Mouse (Mus musculus) lung, postnatal 10 days (tissue): Measurements from ENCODE around the gene Dffa.
A peak's percentile ranks its signal among the peaks of the same experiment; 100 is the strongest.
"Not testable (repeated sequence)": the region's sequence is repeated elsewhere in the genome, so short reads cannot be mapped to it uniquely, and the experiment has no call there.

Experiments
- DNase-seq: peaks from one replicate; pipeline ENCODE4 v3.0.0; 2021

The Dffa gene

GRCm38 (mm10) chr4:149099369-149100017, 4.5 kb upstream of the Dffa start, which contains the start of gene Pex14:
Gene Pex14 (minus strand): TSS chr4:149099876.
- DNase-seq = peak; percentile 96

DNA sequence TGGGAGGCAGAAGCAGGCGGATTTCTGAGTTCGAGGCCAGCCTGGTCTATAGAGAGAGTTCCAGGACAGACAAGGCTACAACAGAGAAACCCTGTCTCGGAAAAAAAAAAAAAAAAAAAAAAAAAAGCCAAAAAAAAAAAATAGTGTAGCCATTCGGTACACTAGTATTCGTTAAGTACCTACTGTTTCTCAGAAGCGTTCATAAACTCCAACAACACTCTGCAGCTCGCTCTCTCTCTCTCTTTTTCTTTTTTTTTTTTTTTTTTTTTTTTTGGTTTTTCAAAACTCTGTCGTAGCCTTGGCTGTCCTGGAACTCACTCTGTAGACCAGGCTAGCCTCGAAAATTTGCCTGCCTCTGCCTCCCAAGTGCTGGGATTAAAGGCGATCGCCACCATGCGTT, 3.5 kb upstream of the Dffa start:
- DNase-seq = not testable (repeated sequence)

GRCm38 (mm10) chr4:149101456-149101855, 2.5 kb upstream of the Dffa start:
- no peak for DNase-seq

DNA sequence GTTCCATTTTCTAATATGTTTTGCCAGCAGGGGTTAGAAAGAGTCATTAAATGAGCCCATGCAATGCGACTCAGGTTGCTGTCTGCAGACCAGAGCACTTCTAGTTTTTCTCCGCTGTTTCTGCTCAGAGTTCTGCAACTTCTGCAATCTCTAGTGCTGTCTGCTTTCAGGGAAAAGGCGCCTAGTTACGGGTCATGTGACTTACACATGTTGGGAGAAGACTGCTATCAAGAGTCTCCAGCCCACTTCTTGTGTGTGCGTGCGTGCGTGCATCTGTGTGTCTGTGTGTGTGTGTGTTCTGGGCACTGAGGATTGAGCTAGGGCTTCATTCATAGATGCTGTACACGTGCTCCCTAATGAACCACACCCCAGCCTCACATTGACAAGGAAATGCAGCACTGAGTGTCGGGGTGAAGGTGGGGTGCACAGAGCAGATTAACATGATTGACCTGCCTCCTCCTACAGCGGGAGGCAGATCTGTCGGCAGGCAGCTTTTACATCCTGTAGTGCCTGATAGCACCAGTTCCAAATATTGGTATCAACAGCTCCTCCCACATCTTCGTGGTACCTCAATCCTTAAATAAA, 16.1 kb downstream of the Dffa start:
- DNase-seq = not testable (repeated sequence)

DNA sequence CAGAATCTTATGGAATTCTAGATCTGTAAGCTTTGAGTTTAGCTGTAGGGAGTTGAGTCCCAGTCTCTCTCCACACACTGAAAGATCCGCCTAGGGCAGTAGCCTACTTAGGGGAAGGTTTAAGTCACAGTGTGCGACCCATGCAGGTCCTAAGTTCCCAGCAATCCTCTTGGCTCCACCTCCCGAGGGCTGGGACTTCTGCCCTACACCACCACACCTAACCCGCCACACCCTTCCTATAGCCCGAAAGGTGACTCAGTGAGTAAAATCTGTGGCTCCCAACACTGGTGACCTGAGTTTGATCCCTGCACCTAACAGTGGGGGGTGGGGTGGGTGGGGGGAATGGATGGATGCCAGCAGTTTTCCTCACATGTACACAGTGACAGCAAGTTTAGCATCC, 19.5 kb downstream of the Dffa start:
- DNase-seq = no peak

DNA sequence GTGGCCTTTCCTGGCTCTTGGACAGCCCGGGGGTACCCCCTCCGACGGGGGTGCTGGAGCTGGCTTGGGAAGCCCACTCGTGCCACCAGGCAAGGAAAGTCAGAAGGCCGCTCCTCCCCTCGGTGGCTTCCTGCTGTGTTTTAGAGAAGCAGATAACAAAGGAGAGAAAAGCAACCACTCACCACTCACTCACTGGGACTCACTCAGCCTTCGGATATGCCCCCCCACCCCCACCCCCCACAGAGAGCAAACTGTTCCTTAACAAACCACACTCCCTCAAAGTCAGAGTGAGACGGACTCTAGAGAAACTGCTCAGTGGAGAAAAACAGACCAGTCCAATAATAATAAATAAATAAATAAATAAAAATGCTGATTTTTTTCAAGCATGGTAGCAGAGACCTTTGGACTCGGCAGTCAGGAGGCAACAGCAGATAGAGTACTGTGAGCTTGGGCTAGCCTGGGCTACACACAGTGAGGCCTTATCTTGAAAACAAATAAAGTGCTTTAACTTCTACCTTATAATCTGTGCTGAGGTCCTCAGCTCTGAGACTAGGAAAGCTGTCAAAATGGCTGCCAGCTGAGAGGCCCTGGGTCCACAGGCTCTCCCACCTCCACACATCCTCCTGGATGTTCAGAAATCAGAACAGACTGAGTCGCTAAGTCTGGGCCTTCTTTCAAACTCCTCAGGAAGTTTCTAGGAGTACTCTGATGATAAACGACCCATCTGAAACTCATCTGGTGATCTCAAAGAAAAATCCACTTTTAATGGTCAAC, 21.6 kb downstream of the Dffa start:
- DNase-seq = no peak

GRCm38 (mm10) chr4:149126115-149126509, 22.2 kb downstream of the Dffa start:
- DNase-seq = no peak

- DNase-seq = no peak
Observed at GRCm38 (mm10) chr4:149126663-149127062, 22.7 kb downstream of the Dffa start, which contains the start of gene Cort. Gene Cort (minus strand): TSS chr4:149126763.

DNA sequence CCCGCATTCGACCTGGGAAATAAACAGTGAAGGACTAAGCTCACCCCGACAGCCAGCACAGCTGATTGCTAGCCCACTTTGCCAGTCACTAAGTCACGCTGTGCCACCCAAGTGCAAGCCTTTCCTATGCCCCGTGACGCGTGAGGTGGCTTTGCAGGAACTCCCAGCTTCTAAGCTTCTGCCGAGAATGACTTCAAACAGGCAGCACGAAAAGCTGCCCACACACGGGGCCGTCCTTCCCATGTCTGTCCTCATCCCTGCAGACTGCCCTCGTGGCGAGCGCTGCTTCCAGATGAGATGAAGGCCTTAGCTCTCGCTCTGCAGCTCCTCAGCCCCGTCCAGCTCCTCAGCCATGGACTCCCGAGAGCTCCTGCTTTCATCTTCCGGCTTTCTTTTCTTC, 24.5 kb downstream of the Dffa start:
- DNase-seq = no peak

DNA sequence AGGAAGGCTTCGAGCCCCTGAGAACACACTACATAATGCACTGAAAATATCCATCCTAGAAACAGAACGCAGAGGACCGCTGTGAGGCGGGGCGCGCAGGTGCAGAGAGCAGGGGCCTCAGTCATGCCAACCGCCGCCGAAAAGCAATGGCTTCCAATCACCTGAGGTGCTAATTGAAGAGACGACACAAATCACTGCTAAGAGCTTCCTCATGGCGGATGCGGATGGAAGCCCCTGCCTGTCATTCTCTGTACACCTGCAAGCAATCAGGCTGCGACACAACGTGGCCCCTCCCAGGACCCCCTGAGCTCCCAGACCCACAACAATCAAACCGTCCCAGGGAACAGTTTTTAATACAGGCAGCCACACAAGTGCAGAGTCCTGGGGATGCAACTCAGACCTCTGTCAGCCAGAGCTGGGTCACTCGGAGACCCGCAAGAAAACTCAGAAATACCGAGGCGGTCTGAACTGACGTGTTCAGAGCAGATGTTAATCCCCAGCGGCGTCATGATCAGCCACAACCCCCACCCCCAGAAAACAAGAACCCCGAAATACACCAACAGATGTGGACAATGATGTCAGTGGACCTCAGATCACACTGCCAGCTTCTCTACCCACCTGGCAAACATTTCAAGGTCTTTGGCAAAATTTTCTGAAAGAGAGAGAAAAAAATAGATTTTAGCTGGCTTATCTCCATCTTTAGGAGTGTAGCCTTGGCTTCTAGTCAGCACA, 27.2 kb downstream of the Dffa start:
- no peak for DNase-seq

GRCm38 (mm10) chr4:149131789-149132565, 28.0 kb downstream of the Dffa start:
- no peak for DNase-seq

DNA sequence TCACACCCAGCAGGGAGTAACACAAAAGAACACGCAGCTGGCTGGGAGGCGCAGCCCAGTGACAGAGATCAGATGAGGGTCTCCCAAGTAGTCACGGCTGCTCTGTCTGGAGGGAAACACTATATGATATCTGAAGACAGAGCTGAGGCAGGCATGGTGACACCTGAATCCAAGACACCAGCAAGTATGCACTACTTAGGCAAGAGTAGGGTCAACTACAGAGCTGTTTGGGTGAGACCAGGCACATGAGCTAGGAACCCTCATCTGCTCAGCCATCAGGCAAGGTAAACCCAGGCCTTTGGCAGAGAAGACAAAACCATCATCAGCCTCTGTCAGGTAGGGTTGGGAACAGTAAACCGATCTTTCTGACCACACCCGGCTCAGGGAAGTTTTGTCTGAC, 29.4 kb downstream of the Dffa start:
- DNase-seq = no peak

- DNase-seq = no peak
Observed at GRCm38 (mm10) chr4:149136116-149136850, 32.3 kb downstream of the Dffa start.

GRCm38 (mm10) chr4:149136982-149137770, 33.2 kb downstream of the Dffa start, which contains the start of gene Cenps:
Gene Cenps (minus strand): TSS chr4:149137629.
- peak; percentile 95 for DNase-seq

GRCm38 (mm10) chr4:149138515-149138914, 34.6 kb downstream of the Dffa start:
- no peak for DNase-seq

GRCm38 (mm10) chr4:149143594-149143993, 39.6 kb downstream of the Dffa start:
- no peak for DNase-seq

DNA sequence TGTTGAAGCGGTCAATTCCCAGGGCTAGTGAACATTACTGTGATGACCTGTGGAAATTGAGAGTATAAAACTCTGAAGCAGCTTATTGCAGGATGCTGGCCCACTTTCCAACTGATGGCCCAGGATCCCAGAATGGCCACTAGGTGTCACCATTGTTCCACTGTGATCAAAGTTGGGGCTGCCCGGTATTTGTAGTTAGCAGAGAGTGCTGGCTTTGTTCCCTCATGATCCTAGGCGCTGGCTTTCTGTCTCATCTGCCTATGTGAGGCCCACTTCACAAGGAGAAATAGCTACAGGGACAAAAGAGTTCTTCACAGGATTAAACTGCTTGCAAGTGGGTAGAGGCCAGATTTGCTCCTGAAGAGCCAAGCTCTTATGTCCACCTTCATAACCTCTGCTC, 40.5 kb downstream of the Dffa start:
- peak; percentile 89 for DNase-seq

GRCm38 (mm10) chr4:149145151-149145550, 41.2 kb downstream of the Dffa start:
- no peak for DNase-seq

DNA sequence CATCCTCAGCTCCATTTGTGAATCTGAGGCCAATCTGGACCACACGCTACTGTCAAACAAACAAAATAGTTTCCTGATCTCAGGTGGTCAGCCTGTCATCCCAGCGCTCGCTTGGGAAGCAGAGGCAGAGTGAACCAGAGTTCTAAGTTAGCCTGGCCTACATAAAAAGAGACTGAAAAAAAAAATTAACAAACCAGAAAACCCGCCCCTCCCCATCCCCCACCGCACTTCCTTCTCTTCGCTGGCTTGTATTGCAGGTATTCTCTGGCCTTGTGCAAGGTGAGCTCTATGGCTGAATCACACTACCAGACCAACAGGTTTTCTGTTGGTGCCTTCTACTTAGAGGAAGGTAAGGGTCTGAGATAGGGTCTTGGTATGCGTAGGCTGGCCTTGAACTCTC, 43.6 kb downstream of the Dffa start:
- no peak for DNase-seq

DNA sequence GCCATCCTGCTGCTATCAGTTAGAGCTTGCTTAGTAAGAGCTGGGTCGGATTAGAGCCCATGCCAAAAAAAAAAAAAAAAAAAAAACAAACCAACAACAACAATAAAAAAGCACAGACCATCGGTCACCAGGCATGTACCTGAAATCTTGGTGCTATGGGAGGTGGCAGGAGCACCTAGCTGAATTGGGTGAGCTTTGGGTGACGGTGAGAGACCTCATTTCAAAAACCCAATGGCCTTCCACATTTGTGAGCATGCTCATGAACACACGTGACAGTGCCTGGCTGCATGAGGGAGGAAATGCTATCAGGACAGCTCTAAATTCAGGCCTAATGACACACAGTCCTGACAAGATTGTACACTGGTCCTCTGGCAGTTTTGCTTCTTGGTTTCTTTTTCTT, 44.1 kb downstream of the Dffa start:
- DNase-seq = no peak

DNA sequence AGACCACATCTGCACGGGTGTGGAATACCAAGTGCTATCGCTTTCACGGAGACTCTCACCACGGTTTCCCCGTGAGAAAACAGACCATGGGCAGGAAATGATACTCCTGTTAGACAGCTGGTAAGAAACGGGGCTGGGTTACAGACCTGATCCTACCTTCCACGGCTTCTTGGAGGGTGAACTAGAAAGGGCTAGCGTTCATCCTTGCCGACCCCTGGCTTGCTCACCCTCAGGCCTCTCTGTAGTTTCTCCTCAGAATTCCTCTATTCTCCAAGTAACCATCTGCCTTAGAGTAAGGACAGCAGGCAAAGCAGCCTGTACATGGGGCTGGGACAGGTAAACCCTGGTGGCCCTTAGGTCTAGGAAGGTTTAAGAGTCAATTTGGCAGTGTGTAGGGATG, 45.2 kb downstream of the Dffa start:
- DNase-seq = no peak
